Mouse (Mus musculus) limb, embryonic 11.5 days (tissue): ENCODE results near the gene Itga9. TPM values are rescaled to one million over a fixed set of nuclear protein-coding genes. Genes with fewer than 3 reads are reported as not detected.

Experiments used
- ATAC-seq: fragments of 200-750 bp; cut with Nextera tagmentation; 2 replicates; pipeline ENCODE4 v1.8.0; 2017; ENCODE audit warnings: low read depth; ENCODE audit not compliant: insufficient number of reproducible peaks, low FRiP score, low TSS enrichment
- DNase-seq: peaks from one replicate; pipeline ENCODE4 v3.0.0-alpha.2; 2015; ENCODE audit warnings: low spot score
- H3K27ac ChIP-seq: fragments of 300-500 bp; sonication (generic); replicated peaks from 2 replicates; pipeline ENCODE4 v1.5.1; 2014; ENCODE audit warnings: low read depth, mild to moderate bottlenecking, low read length
- H3K27me3 ChIP-seq: fragments of 300-500 bp; sonication (generic); 2 replicates; pipeline ENCODE4 v1.6.1; 2014; ENCODE audit warnings: mild to moderate bottlenecking, low read length, mixed read lengths; ENCODE audit not compliant: control insufficient read depth, insufficient read depth
- H3K36me3 ChIP-seq: fragments of 300-500 bp; sonication (generic); 2 replicates; pipeline ENCODE4 v1.6.1; 2014; ENCODE audit warnings: mild to moderate bottlenecking, low read length, moderate library complexity, mixed read lengths; ENCODE audit not compliant: control insufficient read depth, insufficient read depth
- H3K4me1 ChIP-seq: fragments of 300-500 bp; sonication (generic); 2 replicates; pipeline ENCODE4 v1.6.1; 2014; ENCODE audit warnings: low read length, mixed read lengths; ENCODE audit not compliant: control insufficient read depth, insufficient read depth
- H3K4me2 ChIP-seq: fragments of 300-500 bp; sonication (generic); 2 replicates; pipeline ENCODE4 v1.6.1; 2014; ENCODE audit warnings: low read depth, mild to moderate bottlenecking, moderate library complexity; ENCODE audit not compliant: severe bottlenecking
- H3K4me3 ChIP-seq: fragments of 300-500 bp; sonication (generic); 2 replicates; pipeline ENCODE4 v1.5.1; 2014; ENCODE audit warnings: low read depth, low read length
- H3K9ac ChIP-seq: fragments of 300-500 bp; sonication (generic); 2 replicates; pipeline ENCODE4 v1.6.1; 2014; ENCODE audit warnings: mild to moderate bottlenecking, low read length
- H3K9me3 ChIP-seq: fragments of 300-500 bp; sonication (generic); 2 replicates; pipeline ENCODE4 v1.6.1; 2016; ENCODE audit warnings: low read length; ENCODE audit not compliant: control insufficient read depth
- WGBS: fragments of 180-500 bp; shearing (Covaris S2); extraction: QIAGEN DNeasy Blood & Tissue Kit; methylation state at CpG from one replicate; pipeline ENCODE4 v1.1.7; 2014; 5-methylcytosine and 5-hydroxymethylcytosine counted together
- polyA plus RNA-seq: library from polyadenylated mRNA; unstranded; fragments of >200 nt; fragmentation: Nextera tagmentation; extraction: Ambion mirVana; gene quantifications from 2 replicates; pipeline ENCODE4 v1.2.1, GENCODE M21; 2014

Itga9 gene
- polyA plus RNA-seq, 1 experiment from 2014 or later: 7.7 TPM

DNA sequence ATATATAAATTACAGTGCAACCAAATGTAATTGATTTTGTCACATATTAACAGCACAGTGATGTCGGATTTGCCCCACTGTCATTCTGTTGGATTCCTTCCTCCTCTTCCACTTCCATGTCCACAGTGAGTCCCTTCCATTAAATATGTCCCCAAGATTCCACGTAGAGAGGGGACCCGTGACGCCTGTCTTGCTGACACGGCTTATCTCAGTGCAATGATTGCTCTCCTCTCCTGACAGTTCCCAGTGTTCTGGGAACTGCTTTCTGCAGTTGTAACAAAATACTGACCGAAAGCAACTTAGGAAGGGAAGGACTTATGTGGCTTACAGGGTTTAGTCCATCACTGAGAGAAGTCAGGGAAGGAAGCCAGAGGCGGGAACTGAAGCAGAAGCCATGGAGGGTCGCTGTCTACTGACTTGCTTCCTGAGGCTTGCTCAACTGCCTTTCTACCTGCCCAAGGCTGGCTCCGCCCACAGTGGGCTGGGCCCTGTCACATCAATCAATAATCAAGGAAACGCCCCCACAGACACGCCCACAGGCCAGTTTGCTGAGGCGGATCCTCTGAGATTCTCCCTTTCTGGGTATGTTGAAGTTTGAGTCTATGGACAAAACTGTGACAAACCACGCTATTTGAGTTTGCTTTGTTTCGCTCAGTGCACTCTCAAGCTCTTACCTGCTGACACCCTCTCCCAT lies 99.0 kb downstream of the Itga9 start:
- H3K27me3 ChIP-seq: no peaks in the 10 kb centered on the region
- no peak overlapping the region for H3K4me2 ChIP-seq
- H3K4me3 ChIP-seq: no peak overlapping the region
- H3K9me3 ChIP-seq: peaks cover 3% of the 10 kb centered on the region; the same call in 1 of the 2 replicates
- H3K4me1 ChIP-seq: peaks cover 13% of the 10 kb centered on the region
- no peak overlapping the region for H3K27ac ChIP-seq
- H3K9ac ChIP-seq: no peak overlapping the region
- ATAC-seq (no peak), DNase-seq (no peak)
- 56% methylated on average over 14 of the region's 14 CpGs for WGBS
- H3K36me3 ChIP-seq: no peaks in the 10 kb centered on the region; the same call in 1 of the 2 replicates

DNA sequence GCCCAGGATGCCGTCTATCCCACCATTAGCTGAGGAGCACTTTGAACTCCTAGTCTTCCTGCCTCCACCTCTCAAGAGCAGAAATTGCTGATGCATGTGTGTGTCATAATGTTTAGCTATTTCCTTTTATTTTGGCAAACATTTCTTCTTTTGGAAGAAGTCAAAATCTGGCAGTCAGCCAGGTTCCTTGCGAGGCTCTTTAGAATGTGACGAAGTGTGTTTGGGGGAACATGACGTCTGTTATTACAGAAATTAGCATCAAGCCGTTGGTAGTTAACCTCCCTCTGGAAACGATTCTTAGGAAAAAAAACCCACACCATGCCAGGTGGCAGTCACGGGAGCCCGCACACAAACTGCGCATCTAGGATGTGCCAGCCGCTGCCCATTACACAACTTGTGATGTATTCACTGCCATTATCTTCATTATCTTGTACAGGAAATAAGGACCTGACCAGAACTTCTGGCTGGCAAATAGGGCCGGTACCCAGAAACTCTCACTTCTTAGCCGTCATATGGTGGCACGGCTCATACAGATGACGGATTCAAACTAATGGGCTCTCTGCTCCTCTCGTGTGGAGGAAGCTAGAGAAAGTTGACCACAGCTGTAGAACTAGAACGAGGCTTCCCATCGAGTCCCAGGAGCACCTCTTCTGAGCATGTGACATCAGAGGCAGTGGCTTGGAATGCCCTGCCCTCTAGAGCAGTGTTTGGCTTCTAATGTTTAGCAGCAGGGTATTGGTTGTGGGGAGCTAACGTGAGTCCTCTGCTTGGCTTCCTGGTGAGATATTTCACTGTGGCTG lies 99.9 kb downstream of the Itga9 start:
- Histone ChIP-seq H3K9ac (no peak overlapping the region), H3K9me3 (peaks cover 3% of the 10 kb centered on the region; the same call in 1 of the 2 replicates), H3K36me3 (no peaks in the 10 kb centered on the region; the same call in 1 of the 2 replicates), H3K4me2 (no peak overlapping the region), H3K27me3 (no peaks in the 10 kb centered on the region), H3K4me3 (no peak overlapping the region), H3K4me1 (peaks cover 7% of the 10 kb centered on the region), H3K27ac (no peak overlapping the region)
- no peak for ATAC-seq
- DNase-seq: no peak
- 76% methylated on average over 18 of the region's 18 CpGs for WGBS

DNA sequence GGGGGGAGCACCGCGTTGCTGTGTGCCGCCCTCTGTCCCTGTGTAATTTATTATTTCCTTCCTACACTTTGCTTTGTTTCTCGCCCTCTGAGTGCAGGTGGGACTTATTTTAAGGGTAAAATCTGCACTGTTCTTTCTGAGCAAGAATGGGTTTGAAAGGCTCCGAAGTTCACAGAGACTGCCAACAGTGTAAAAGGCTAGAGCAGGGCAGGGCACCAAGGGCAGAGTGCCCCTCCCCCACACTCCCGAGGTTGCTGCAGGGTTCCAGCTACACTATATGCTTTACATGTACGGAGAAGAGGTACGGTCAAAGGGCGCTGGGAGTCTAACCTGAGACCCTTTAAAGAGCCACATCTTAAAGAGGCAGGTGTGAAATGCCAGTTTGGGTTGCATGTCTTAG lies 104.1 kb downstream of the Itga9 start:
- H3K27me3 ChIP-seq: no peaks in the 10 kb centered on the region
- no peak overlapping the region for H3K4me3 ChIP-seq
- DNase-seq (no peak), ATAC-seq (no peak)
- no peak overlapping the region for H3K27ac ChIP-seq
- peaks cover 5% of the 10 kb centered on the region; the same call in 1 of the 2 replicates for H3K4me1 ChIP-seq
- 55% methylated on average over 9 of the region's 9 CpGs for WGBS
- H3K4me2 ChIP-seq: no peak overlapping the region
- H3K9me3 ChIP-seq: peaks cover 3% of the 10 kb centered on the region; the same call in 1 of the 2 replicates
- no peak overlapping the region for H3K9ac ChIP-seq
- no peaks in the 10 kb centered on the region; the same call in 1 of the 2 replicates for H3K36me3 ChIP-seq

DNA sequence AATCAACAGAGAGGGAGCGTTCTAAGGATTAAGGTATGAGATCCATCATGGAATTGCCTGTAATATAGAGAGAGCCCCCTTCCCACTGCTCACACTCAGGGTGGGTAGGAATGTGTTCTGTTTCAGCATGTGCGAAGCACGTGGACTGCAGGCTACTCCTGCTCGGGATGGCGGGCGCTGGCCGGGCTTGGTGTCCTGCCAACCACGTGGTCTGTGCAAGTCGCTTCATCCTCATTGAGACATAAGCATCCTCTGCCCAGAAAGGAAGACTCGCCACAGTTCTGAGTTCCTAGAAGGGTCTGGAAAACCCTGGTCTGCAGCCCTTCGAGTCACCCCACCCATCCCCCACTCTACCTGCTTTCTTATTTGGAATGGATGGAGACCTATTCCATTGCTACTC lies 105.3 kb downstream of the Itga9 start:
- Histone ChIP-seq H3K4me2 (no peak overlapping the region), H3K27me3 (no peaks in the 10 kb centered on the region), H3K9me3 (peaks cover 3% of the 10 kb centered on the region; the same call in 1 of the 2 replicates), H3K9ac (no peak overlapping the region), H3K27ac (no peak overlapping the region), H3K36me3 (no peaks in the 10 kb centered on the region; the same call in 1 of the 2 replicates), H3K4me3 (no peak overlapping the region), H3K4me1 (peaks cover 5% of the 10 kb centered on the region; the same call in 1 of the 2 replicates)
- no peak for DNase-seq
- ATAC-seq: no peak
- WGBS: 84% methylated on average over 10 of the region's 11 CpGs

DNA sequence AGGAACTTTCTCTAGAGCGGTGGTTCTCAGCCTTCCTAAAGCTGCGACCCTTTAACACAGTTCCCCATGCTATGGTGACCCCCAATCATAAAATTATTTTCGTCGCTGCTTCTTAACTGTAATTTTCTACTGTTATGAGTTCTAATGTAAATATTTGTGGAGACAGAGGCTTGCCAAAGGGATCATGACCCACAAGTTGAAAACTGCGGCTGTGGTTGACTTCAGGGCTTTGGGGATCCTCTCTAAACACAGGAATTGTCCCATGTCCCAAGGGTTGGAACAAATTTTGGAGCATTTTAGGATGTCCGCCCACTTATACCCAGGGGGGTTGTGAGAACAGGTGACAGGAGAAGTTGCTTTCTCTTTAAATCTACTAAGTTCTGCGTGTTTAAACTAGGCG lies 107.0 kb downstream of the Itga9 start:
- H3K27me3 ChIP-seq: no peaks in the 10 kb centered on the region
- H3K4me2 ChIP-seq: no peak overlapping the region
- H3K4me1 ChIP-seq: peaks cover 5% of the 10 kb centered on the region; the same call in 1 of the 2 replicates
- no peaks in the 10 kb centered on the region for H3K9me3 ChIP-seq
- no peak for DNase-seq
- H3K4me3 ChIP-seq: no peak overlapping the region
- H3K36me3 ChIP-seq: no peaks in the 10 kb centered on the region; the same call in 1 of the 2 replicates
- ATAC-seq: no peak
- no peak overlapping the region for H3K27ac ChIP-seq
- no peak overlapping the region for H3K9ac ChIP-seq
- WGBS: 93% methylated on average over 8 of the region's 8 CpGs

DNA sequence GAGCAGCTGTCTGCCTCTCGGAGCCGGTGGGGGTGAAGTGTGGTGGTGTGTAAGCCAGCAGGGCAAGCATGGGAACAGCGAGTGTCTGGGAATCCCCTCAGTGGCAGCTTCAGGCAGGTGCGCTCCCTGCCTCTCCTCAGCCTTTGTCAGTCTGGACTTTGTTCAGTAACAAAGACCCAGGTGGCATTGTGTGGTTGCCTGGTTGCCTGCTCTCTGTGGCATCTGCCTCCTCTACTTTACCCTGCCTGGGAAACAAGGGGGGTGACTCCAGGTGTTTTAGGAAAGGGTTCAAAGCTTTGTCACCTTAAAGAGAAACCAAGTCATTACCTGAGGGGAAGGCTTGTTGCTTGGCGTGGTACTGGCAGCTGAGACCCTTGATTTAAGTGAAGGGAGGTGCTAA lies 108.0 kb downstream of the Itga9 start:
- no peaks in the 10 kb centered on the region; the same call in 1 of the 2 replicates for H3K36me3 ChIP-seq
- H3K4me3 ChIP-seq: no peak overlapping the region
- H3K27me3 ChIP-seq: no peaks in the 10 kb centered on the region
- 87% methylated on average over 5 of the region's 5 CpGs for WGBS
- DNase-seq (no peak), ATAC-seq (no peak)
- no peak overlapping the region for H3K27ac ChIP-seq
- H3K4me1 ChIP-seq: peaks cover 5% of the 10 kb centered on the region; the same call in 1 of the 2 replicates
- no peak overlapping the region for H3K9ac ChIP-seq
- no peaks in the 10 kb centered on the region for H3K9me3 ChIP-seq
- no peak overlapping the region for H3K4me2 ChIP-seq

DNA sequence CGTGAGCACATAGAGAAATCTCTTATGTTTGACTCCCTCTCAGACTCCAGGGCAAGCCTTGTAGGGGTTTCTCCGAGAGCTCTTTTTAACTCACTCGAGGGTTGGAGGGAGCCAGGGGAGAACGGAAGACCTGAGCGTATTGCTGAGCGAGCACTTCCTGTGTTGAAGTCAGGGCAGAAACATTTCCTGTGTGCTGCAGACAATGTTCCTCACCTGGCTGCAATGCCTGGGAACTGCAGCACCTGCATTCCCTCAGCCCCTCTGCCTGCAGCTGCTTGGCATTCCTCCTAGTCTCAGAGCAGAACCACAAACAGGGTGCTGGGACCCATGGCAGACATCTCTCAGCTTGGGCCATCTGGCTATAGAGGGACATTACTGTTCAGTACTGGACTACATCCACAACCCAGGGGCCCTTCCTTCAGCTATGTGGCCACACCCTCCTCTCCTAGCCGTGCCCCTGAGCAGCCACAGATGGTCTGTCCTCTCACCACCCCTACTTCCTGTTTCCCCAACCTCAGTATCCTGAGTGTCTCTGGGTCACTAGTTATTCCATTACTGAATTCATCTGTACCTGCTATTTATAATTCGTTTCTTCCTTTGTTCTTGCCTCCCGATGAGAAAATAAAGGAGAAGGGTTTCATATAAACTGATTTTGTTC lies 109.6 kb downstream of the Itga9 start:
- no peak for DNase-seq
- Histone ChIP-seq H3K9ac (no peak overlapping the region; the same call in 1 of the 2 replicates), H3K27ac (no peak overlapping the region), H3K27me3 (no peaks in the 10 kb centered on the region), H3K9me3 (no peaks in the 10 kb centered on the region), H3K4me3 (no peak overlapping the region), H3K4me2 (no peak overlapping the region), H3K4me1 (0 out of 2 replicates have a peak, but pooled peaks cover 2% of the 10 kb centered on the region), H3K36me3 (no peaks in the 10 kb centered on the region; the same call in 1 of the 2 replicates)
- WGBS: 84% methylated on average over 9 of the region's 9 CpGs
- ATAC-seq: no peak

DNA sequence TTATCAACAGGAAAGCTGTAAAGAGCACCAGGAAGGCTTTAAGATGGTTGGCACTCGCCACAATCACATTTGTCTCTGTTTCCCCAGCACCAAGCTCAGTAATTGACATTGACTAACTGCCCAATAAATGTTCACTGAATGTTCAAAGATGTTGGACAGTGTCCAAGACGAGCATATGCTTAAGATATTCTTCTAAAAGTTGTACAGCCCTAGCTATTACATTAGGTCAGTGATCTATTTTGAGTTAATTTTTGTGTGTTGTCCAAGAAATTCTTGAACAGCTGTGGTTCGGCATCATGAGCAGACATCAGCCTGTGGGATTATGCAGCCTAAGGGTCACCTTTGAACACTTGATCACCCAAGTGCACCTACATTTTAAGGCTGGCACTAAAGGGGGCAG lies 110.9 kb downstream of the Itga9 start:
- Histone ChIP-seq H3K4me1 (no peaks in the 10 kb centered on the region), H3K9ac (no peak overlapping the region), H3K27me3 (no peaks in the 10 kb centered on the region), H3K36me3 (no peaks in the 10 kb centered on the region; the same call in 1 of the 2 replicates), H3K9me3 (no peaks in the 10 kb centered on the region), H3K27ac (no peak overlapping the region), H3K4me2 (no peak overlapping the region), H3K4me3 (no peak overlapping the region)
- 52% methylated on average over 3 of the region's 3 CpGs for WGBS
- ATAC-seq (no peak), DNase-seq (no peak)
